Mouse (Mus musculus) forebrain, postnatal 0 days (tissue): Measurements from ENCODE around the gene Fam98c. TPM values are rescaled to one million over a fixed set of nuclear protein-coding genes. Genes with fewer than 3 reads are reported as not detected.
A peak's percentile ranks its signal among the peaks of the same experiment; 100 is the strongest.

Experiments used
- ATAC-seq: fragments of 200-750 bp; cut with Nextera tagmentation; 2 replicates; pipeline ENCODE4 v1.8.0; 2017; ENCODE audit warnings: mild to moderate bottlenecking, moderate library complexity
- DNase-seq: peaks from one replicate; pipeline ENCODE4 v3.0.0-alpha.2; 2015
- H3K27ac ChIP-seq: fragments of 300-500 bp; sonication (generic); 2 replicates; pipeline ENCODE4 v1.5.1; 2014; ENCODE audit warnings: low read depth, mild to moderate bottlenecking, antibody characterized with exemption, low read length, moderate library complexity, mixed read lengths
- H3K27me3 ChIP-seq: fragments of 300-500 bp; sonication (generic); 2 replicates; pipeline ENCODE4 v1.6.1; 2014; ENCODE audit warnings: mild to moderate bottlenecking, low read length, mixed read lengths; ENCODE audit not compliant: insufficient read depth
- H3K36me3 ChIP-seq: fragments of 300-500 bp; sonication (generic); 2 replicates; pipeline ENCODE4 v1.6.1; 2014; ENCODE audit warnings: mild to moderate bottlenecking, moderate library complexity; ENCODE audit not compliant: insufficient read depth
- H3K4me1 ChIP-seq: fragments of 300-500 bp; sonication (generic); 2 replicates; pipeline ENCODE4 v1.6.1; 2014; ENCODE audit warnings: antibody characterized with exemption; ENCODE audit not compliant: insufficient read depth
- H3K4me2 ChIP-seq: fragments of 300-500 bp; sonication (generic); 2 replicates; pipeline ENCODE4 v1.6.1; 2014; ENCODE audit warnings: low read depth, mild to moderate bottlenecking, moderate library complexity
- H3K4me3 ChIP-seq: fragments of 300-500 bp; sonication (generic); 2 replicates; pipeline ENCODE4 v1.5.1; 2014; ENCODE audit warnings: low read depth, low read length, mixed read lengths
- H3K9ac ChIP-seq: fragments of 300-500 bp; sonication (generic); 2 replicates; pipeline ENCODE4 v1.6.1; 2014; ENCODE audit warnings: mild to moderate bottlenecking
- H3K9me3 ChIP-seq: fragments of 300-500 bp; sonication (generic); 2 replicates; pipeline ENCODE4 v1.6.1; 2016; ENCODE audit warnings: low read length
- CTCF ChIP-seq: sonication (generic); IDR thresholded peaks from 2 replicates; pipeline ENCODE4 v1.5.1; 2016; ENCODE audit warnings: antibody characterized with exemption, control low read depth, low read depth
- WGBS: fragments of 180-500 bp; shearing (Covaris S2); extraction: QIAGEN DNeasy Blood & Tissue Kit; methylation state at CpG from one replicate; pipeline ENCODE4 v1.1.7; 2014; 5-methylcytosine and 5-hydroxymethylcytosine counted together
- polyA plus RNA-seq: library from polyadenylated mRNA; unstranded; fragments of >200 nt; fragmentation: Nextera tagmentation; extraction: Ambion mirVana; gene quantifications from 2 replicates; pipeline ENCODE4 v1.2.1, GENCODE M21; 2015
- total RNA-seq: library from RNA; depleted of rRNA; stranded (reverse); fragments of >200 nt; gene quantifications from 2 replicates; pipeline ENCODE4 v1.2.3, GENCODE M21; 2014

The Fam98c gene
- total and polyA plus RNA-seq, 2 experiments from 2014 or later, result 15.9 to 24.7 TPM

DNA sequence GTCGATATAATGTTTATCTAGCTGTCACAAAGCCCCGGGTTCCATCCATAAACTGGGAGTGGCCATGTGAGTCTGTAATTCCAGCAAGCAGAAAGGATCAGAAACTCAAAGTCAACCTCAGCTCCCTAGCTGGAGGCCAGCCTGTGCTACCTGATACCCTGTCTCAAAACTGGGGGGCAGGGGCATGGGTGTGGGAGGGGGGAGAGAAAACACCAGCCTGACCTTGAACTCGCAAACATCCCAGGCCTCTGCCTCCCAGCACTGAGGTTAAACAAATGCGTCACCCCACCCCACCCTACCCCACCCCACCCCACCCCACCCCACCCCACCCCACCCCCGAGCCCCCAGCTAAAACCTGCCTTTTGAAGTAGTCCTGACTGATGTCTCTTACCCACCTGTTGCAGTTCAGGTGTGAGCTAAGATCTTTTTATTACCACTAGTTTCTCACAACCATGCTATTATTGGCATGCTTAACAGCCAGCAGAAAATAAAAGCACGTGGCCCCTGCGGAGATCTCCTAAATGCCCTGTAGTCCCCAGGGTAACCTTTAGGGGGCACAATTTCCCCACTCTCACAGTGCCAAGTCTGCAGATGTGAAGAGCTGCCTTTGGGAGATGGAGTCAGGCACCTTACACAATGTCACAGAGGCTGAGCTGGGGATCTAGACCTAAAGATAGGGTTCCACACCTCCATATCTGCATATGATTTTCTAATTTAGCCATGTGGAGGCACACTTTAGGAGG lies 29.7 kb downstream of the Fam98c start:
- no peak overlapping the region for H3K27ac ChIP-seq
- peak; percentile 55 for TF ChIP-seq CTCF
- no peaks in the 10 kb centered on the region for H3K9me3 ChIP-seq
- H3K27me3 ChIP-seq, result no peaks in the 10 kb centered on the region
- H3K4me3 ChIP-seq, result no peak overlapping the region
- no peaks in the 10 kb centered on the region for H3K36me3 ChIP-seq
- no peak overlapping the region for H3K4me2 ChIP-seq
- ATAC-seq (no peak), DNase-seq (peak; percentile 10)
- 30% methylated on average over 7 of the region's 7 CpGs for WGBS
- no peak overlapping the region for H3K9ac ChIP-seq
- H3K4me1 ChIP-seq, result no peaks in the 10 kb centered on the region; the same call in 1 of the 2 replicates

DNA sequence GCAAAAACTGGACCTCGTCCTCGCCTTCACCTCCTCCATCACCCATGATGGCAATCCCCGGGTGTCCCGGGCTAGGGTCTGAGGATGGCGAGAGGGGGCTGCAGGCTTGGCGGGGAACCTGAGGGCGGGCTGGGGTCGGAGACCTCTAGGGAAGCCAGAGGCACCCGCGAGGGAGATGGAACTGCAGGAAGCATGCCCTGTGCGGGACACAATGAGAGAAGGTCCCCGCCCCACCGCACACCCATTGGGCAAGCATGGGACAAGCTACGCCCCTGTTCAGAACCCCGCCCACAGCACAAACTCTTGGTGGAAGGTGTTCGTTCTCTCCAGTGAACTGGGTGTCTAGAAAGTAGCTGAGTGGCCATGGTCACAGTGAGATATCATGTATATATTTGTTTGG lies 31.1 kb downstream of the Fam98c start, which contains the start of gene Ryr1:
Gene Ryr1 (minus strand): TSS at position 210 of the 400 bp plus-strand sequence.
- ATAC-seq (peak; percentile 73), DNase-seq (peak; percentile 33)
- no peak for TF ChIP-seq CTCF
- Histone ChIP-seq H3K36me3 (no peaks in the 10 kb centered on the region), H3K4me1 (no peaks in the 10 kb centered on the region; the same call in 1 of the 2 replicates), H3K9ac (peak within 1 kb of the TSS; percentile 33; the same call in 1 of the 2 replicates), H3K9me3 (no peaks in the 10 kb centered on the region), H3K4me3 (peak within 1 kb of the TSS; percentile 18; the same call in 1 of the 2 replicates), H3K27me3 (no peaks in the 10 kb centered on the region), H3K4me2 (peak within 1 kb of the TSS; percentile 48), H3K27ac (no peak within 1 kb of the TSS)
- WGBS, result 3% methylated on average over 16 of the region's 16 CpGs

DNA sequence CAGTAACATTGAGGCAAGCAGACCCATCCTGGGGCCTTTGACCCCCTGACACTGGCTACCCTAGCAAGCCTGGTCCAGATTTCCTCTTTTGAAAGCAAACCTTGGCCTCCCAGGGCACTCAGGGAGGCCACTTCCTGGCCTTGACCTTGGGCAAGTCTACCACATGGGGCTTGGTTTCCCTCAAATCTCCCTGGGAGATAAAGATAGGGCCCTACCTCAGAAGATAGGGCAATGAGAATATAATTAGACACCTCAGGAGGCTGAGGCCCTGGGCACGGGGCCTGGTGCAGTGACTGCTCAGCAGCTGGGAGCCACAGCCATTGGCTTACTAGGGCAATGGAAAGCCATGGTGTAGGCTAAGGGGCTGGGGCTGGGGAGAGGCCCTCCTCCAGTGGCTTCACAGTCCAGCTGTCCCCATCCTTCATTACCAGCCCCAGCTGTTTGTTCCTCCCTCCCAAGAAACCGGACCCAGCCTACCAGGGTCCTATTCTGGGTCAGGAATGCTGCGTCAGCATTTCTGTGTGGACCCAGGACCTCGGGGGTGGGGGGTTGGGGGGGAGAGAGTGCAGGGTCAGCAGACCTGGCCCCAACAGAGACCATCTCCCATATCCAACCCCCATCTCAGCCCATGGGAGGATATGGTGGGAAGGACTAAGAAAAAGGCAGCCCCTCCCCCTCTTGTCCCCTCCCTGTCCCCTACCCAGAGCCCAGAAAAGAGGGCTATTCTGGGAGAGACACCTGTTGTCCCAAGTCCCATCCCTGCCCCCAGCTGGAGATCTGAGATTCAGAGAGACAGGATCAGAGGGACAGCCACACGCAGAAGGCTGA lies 32.3 kb downstream of the Fam98c start:
- TF ChIP-seq CTCF, result no peak
- H3K4me2 ChIP-seq, result no peak overlapping the region

DNA sequence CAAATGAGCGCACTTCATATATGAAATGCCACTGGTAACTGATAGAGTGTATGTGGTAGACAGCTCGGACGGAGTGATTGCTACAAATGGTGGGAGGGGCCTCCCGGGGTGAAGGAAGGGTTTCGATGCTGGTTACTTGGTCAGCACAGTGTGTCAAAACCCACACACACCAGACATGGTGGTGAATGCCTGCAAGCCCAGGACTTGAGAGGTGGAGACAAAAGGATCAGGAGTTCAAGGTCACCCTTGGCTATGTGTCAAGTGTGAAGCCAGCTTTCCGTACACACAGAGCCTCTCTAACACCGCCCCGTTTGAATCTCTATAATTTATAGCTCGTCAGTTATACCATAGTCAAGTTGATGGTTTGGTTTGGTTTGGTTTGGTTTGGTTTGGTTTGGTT lies 33.2 kb downstream of the Fam98c start:
- Histone ChIP-seq H3K9ac (no peak overlapping the region), H3K36me3 (no peaks in the 10 kb centered on the region), H3K9me3 (no peaks in the 10 kb centered on the region), H3K27ac (no peak overlapping the region), H3K4me2 (no peak overlapping the region), H3K27me3 (no peaks in the 10 kb centered on the region), H3K4me1 (no peaks in the 10 kb centered on the region; the same call in 1 of the 2 replicates), H3K4me3 (no peak overlapping the region)
- ATAC-seq (no peak), DNase-seq (no peak)
- WGBS, result 94% methylated on average over 9 of the region's 9 CpGs
- TF ChIP-seq CTCF, result no peak

More for the DNA sequence above, 32.3 kb downstream of the Fam98c start:
- no peak for DNase-seq
- WGBS, result 60% methylated on average over 5 of the region's 5 CpGs
- no peaks in the 10 kb centered on the region; the same call in 1 of the 2 replicates for H3K4me1 ChIP-seq
- H3K9ac ChIP-seq, result no peak overlapping the region
- H3K27ac ChIP-seq, result no peak overlapping the region
- H3K9me3 ChIP-seq, result no peaks in the 10 kb centered on the region
- no peaks in the 10 kb centered on the region for H3K27me3 ChIP-seq
- H3K4me3 ChIP-seq, result no peak overlapping the region
- H3K36me3 ChIP-seq, result no peaks in the 10 kb centered on the region
- ATAC-seq, result no peak

DNA sequence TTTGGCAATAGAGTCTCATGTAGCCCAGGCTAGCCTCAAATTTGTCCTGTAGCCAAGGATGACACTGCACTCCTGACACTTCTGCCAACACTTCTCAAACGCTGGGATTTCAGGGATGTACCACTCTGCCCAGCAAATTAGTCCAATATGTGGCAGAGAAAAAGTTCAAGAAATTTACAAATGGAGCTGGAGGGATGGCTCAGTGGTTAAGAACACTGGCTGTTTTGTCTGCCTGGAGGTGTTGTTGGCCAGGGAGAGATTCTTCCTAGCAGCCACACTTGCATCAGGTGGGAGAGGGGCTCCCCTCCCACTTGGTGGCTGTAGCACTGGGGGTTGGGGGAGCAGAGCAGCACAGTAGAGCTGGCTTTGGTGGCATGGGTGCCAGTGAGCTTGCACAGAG lies 36.5 kb downstream of the Fam98c start:
- Histone ChIP-seq H3K9ac (no peak overlapping the region), H3K27me3 (no peaks in the 10 kb centered on the region), H3K4me2 (no peak overlapping the region), H3K9me3 (no peaks in the 10 kb centered on the region), H3K4me1 (no peaks in the 10 kb centered on the region; the same call in 1 of the 2 replicates), H3K27ac (no peak overlapping the region), H3K36me3 (no peaks in the 10 kb centered on the region), H3K4me3 (no peak overlapping the region)
- no peak for DNase-seq
- ATAC-seq, result no peak
- 75% methylated on average over 1 of the region's 1 CpGs for WGBS
- no peak for TF ChIP-seq CTCF

DNA sequence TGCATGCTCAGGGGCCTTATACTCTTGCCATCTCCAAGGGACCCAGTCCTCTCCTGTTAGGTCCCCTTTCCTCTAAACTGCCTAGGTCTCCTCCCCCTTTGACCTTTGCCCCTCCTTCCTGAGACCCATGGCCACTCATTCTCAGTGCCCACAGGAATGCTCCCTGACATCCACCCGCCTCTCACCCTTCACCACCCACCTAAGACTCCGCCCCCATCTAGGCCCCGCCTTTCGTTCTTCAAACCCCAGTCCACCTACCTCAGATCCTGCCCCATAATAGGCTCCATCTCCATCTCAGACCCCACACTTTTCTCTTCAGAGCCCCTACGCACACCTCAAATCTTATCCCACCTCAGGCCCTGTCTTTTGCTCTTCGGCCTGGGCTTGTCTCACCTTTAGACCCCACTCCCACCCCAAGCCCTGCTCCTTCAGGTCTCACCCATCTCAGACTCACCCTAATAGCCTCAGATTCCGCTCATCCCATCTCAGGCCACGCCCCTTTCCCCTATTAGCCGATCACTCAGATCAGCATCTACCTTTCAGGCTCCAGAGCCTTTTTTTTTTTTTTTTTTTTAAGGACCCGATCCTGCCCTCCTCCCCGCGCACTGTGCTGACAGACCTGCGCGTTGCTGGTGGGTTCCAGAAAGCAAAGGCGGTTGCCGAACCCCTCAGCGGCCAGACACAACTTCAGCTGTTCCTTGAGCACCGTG lies 37.7 kb downstream of the Fam98c start:
- Histone ChIP-seq H3K27ac (no peak overlapping the region), H3K4me1 (no peaks in the 10 kb centered on the region), H3K36me3 (no peaks in the 10 kb centered on the region), H3K4me3 (no peak overlapping the region), H3K9me3 (no peaks in the 10 kb centered on the region), H3K9ac (no peak overlapping the region), H3K27me3 (no peaks in the 10 kb centered on the region), H3K4me2 (no peak overlapping the region)
- no peak for DNase-seq
- 13% methylated on average over 18 of the region's 18 CpGs for WGBS
- no peak for TF ChIP-seq CTCF
- ATAC-seq, result no peak
